In genomic region chr12:58976966-58977365, GRCm38 (mm10) we compare ENCODE assay signal across 16 mouse cellular contexts. TPM values are rescaled to one million over a fixed set of nuclear protein-coding genes. Genes with fewer than 3 reads are reported as not detected.
A peak's percentile ranks its signal among the peaks of the same experiment; 100 is the strongest.
DNase-seq lines count a peak whose midpoint lies in the region; ATAC-seq and TF ChIP-seq lines count a peak whose summit lies in the region.
"Had no signal": no experiment of that assay in that cellular context is flagged by ENCODE, and none has a peak within 500 bp of the region (broad histone marks: within the 10 kb centered on the region; RNA-seq: fewer than 3 reads in every experiment).

No protein-coding gene starts in this region.

- TF ChIP-seq CTCF in heart, postnatal 0 days (IDR thresholded peaks at IDR 0.05; ENCODE audit: low read depth): 0 out of 2 replicates have a peak, but pooled peaks have one; percentile 7
- TF ChIP-seq CTCF in midbrain, postnatal 0 days (IDR thresholded peaks at IDR 0.05): peak; percentile 40

- no peak for DNase-seq in heart, postnatal 0 days (ENCODE audit: low spot score)
- DNase-seq in midbrain, postnatal 0 days (ENCODE audit: low spot score): no peak
- DNase-seq in R1 (ENCODE audit: low read depth, low spot score): peak; percentile 68
- DNase-seq in splenic B cell, adult 2 months (ENCODE audit: low read depth, low spot score): peak; percentile 10
- no peak for DNase-seq in gastrocnemius, postnatal 25 days
- DNase-seq: layer of hippocampus, adult 9-11 months; thymus, postnatal 25 days had no signal

- H3K4me2 ChIP-seq in heart, postnatal 0 days (ENCODE audit: low read depth, low read length): no peak overlapping the region
- no peak overlapping the region for H3K4me2 ChIP-seq in heart, embryonic 11.5 days
- H3K4me2 ChIP-seq in midbrain, postnatal 0 days (ENCODE audit: low read depth, low read length, poor library complexity, severe bottlenecking): no peak overlapping the region
- H3K4me2 ChIP-seq in midbrain, embryonic 13.5 days (replicated peaks): no peak overlapping the region
- H3K4me2 ChIP-seq in heart, embryonic 12.5 days: no peak overlapping the region
- H3K4me2 ChIP-seq: heart, embryonic 15.5 days; limb, embryonic 13.5 days had no signal

- no peak for ATAC-seq in heart, postnatal 0 days (ENCODE audit: insufficient read depth, low read depth)
- no peak for ATAC-seq in heart, embryonic 11.5 days (replicated peaks; ENCODE audit: insufficient number of reproducible peaks, low FRiP score, low TSS enrichment)
- no peak for ATAC-seq in midbrain, postnatal 0 days (ENCODE audit: low FRiP score)
- no peak for ATAC-seq in midbrain, embryonic 13.5 days
- no peak for ATAC-seq in heart, embryonic 12.5 days (ENCODE audit: insufficient number of reproducible peaks, low FRiP score)
- ATAC-seq: inflammation-experienced regulatory T-cells, adult 6 months had no signal

- H3K9me3 ChIP-seq in heart, postnatal 0 days (replicated peaks; ENCODE audit: control insufficient read depth, low read length): no peaks in the 10 kb centered on the region
- H3K9me3 ChIP-seq in heart, embryonic 11.5 days (replicated peaks; ENCODE audit: control insufficient read depth, low read length): no peaks in the 10 kb centered on the region
- H3K9me3 ChIP-seq in midbrain, postnatal 0 days (ENCODE audit: low read length): no peaks in the 10 kb centered on the region
- H3K9me3 ChIP-seq in midbrain, embryonic 13.5 days: no peaks in the 10 kb centered on the region
- no peaks in the 10 kb centered on the region for H3K9me3 ChIP-seq in heart, embryonic 12.5 days (replicated peaks)
- H3K9me3 ChIP-seq: heart, embryonic 15.5 days; limb, embryonic 13.5 days had no signal

- H3K4me3 ChIP-seq in heart, postnatal 0 days (ENCODE audit: low read depth, low read length): no peak overlapping the region
- no peak overlapping the region for H3K4me3 ChIP-seq in heart, embryonic 11.5 days (ENCODE audit: low read depth, low read length)
- no peak overlapping the region for H3K4me3 ChIP-seq in midbrain, postnatal 0 days (ENCODE audit: low read depth, low read length)
- H3K4me3 ChIP-seq in midbrain, embryonic 13.5 days (replicated peaks): no peak overlapping the region
- no peak overlapping the region for H3K4me3 ChIP-seq in heart, embryonic 12.5 days
- H3K4me3 ChIP-seq: erythroblast, embryonic 14.5 days; heart, embryonic 15.5 days; limb, embryonic 13.5 days; myocyte had no signal

- no peak for TF ChIP-seq EP300 in heart, postnatal 0 days (IDR thresholded peaks at IDR 0.05; ENCODE audit: low read depth)

- H3K27ac ChIP-seq in heart, postnatal 0 days (ENCODE audit: low read depth): no peak overlapping the region
- H3K27ac ChIP-seq in heart, embryonic 11.5 days (ENCODE audit: low read depth, low read length): no peak overlapping the region
- H3K27ac ChIP-seq in midbrain, postnatal 0 days (ENCODE audit: low read depth, low read length): no peak overlapping the region
- H3K27ac ChIP-seq in midbrain, embryonic 13.5 days: no peak overlapping the region
- no peak overlapping the region for H3K27ac ChIP-seq in heart, embryonic 12.5 days (ENCODE audit: poor library complexity, severe bottlenecking)
- H3K27ac ChIP-seq: heart, embryonic 15.5 days; limb, embryonic 13.5 days; macrophage had no signal

- no peaks in the 10 kb centered on the region for H3K4me1 ChIP-seq in heart, postnatal 0 days (ENCODE audit: control insufficient read depth, insufficient read depth)
- H3K4me1 ChIP-seq in heart, embryonic 11.5 days (ENCODE audit: control insufficient read depth, insufficient read depth, low read length): no peaks in the 10 kb centered on the region
- no peaks in the 10 kb centered on the region for H3K4me1 ChIP-seq in midbrain, postnatal 0 days (ENCODE audit: insufficient read depth, low read length)
- H3K4me1 ChIP-seq in midbrain, embryonic 13.5 days (replicated peaks): no peaks in the 10 kb centered on the region
- no peaks in the 10 kb centered on the region for H3K4me1 ChIP-seq in heart, embryonic 12.5 days (replicated peaks)
- H3K4me1 ChIP-seq: heart, embryonic 15.5 days; limb, embryonic 13.5 days had no signal

- H3K9ac ChIP-seq in heart, postnatal 0 days (replicated peaks; ENCODE audit: low read depth, low read length): no peak overlapping the region
- no peak overlapping the region for H3K9ac ChIP-seq in heart, embryonic 11.5 days (ENCODE audit: low read depth, low read length)
- H3K9ac ChIP-seq in midbrain, postnatal 0 days (replicated peaks; ENCODE audit: low read length, poor library complexity, severe bottlenecking): no peak overlapping the region
- no peak overlapping the region for H3K9ac ChIP-seq in midbrain, embryonic 13.5 days (replicated peaks)
- no peak overlapping the region for H3K9ac ChIP-seq in heart, embryonic 12.5 days
- H3K9ac ChIP-seq: heart, embryonic 15.5 days; limb, embryonic 13.5 days had no signal

- no peaks in the 10 kb centered on the region for H3K27me3 ChIP-seq in heart, postnatal 0 days (ENCODE audit: control insufficient read depth, insufficient read depth, low read length)
- H3K27me3 ChIP-seq in heart, embryonic 11.5 days (ENCODE audit: control insufficient read depth, insufficient read depth, low read length): no peaks in the 10 kb centered on the region
- no peaks in the 10 kb centered on the region for H3K27me3 ChIP-seq in midbrain, postnatal 0 days (ENCODE audit: insufficient read depth, low read length)
- no peaks in the 10 kb centered on the region for H3K27me3 ChIP-seq in midbrain, embryonic 13.5 days
- no peaks in the 10 kb centered on the region for H3K27me3 ChIP-seq in splenic B cell, adult 2 months (ENCODE audit: control insufficient read depth, insufficient read depth, low read length, poor library complexity, severe bottlenecking)
- no peaks in the 10 kb centered on the region for H3K27me3 ChIP-seq in heart, embryonic 12.5 days (replicated peaks)
- H3K27me3 ChIP-seq: heart, embryonic 15.5 days; limb, embryonic 13.5 days had no signal

- H3K36me3 ChIP-seq in heart, postnatal 0 days (replicated peaks; ENCODE audit: control insufficient read depth, insufficient read depth, low read length): peaks cover 71% of the 10 kb centered on the region
- peaks cover 17% of the 10 kb centered on the region for H3K36me3 ChIP-seq in heart, embryonic 11.5 days (ENCODE audit: control insufficient read depth, insufficient read depth, low read length)
- peaks cover 20% of the 10 kb centered on the region for H3K36me3 ChIP-seq in midbrain, postnatal 0 days (ENCODE audit: insufficient read depth, low read length)
- peaks cover 62% of the 10 kb centered on the region for H3K36me3 ChIP-seq in midbrain, embryonic 13.5 days
- H3K36me3 ChIP-seq in splenic B cell, adult 2 months (ENCODE audit: control insufficient read depth, insufficient read depth, low read length, poor library complexity, severe bottlenecking): peaks cover 2% of the 10 kb centered on the region; the same call in 1 of the 2 replicates
- H3K36me3 ChIP-seq in heart, embryonic 12.5 days: peaks cover 65% of the 10 kb centered on the region

- 77% methylated on average over 2 of the region's 2 CpGs for WGBS in heart, postnatal 0 days
- WGBS in heart, embryonic 11.5 days (ENCODE audit: insufficient replicate concordance): 81% methylated on average over 2 of the region's 2 CpGs
- WGBS in midbrain, postnatal 0 days: 82% methylated on average over 2 of the region's 2 CpGs
- 79% methylated on average over 2 of the region's 2 CpGs for WGBS in midbrain, embryonic 13.5 days
- 80% methylated on average over 2 of the region's 2 CpGs for WGBS in heart, embryonic 12.5 days

RNA-seq across cellular contexts. Expression of gene Sec23a, which starts 34.9 kb away (rescaled TPM):
- total RNA-seq in heart, postnatal 0 days (2014; rRNA removed; ENCODE audit: low replicate concordance): 58.9 and 77.7 TPM in 2 replicates
- polyA plus RNA-seq in heart, postnatal 0 days (2015; fragmentation: Nextera tagmentation; extraction: Ambion mirVana): 41.5 and 42.8 TPM in 2 replicates
- 77.8 and 103 TPM in 2 replicates for polyA plus RNA-seq in heart, embryonic 11.5 days (2014; fragmentation: Nextera tagmentation; extraction: Ambion mirVana)
- total RNA-seq in midbrain, postnatal 0 days (2014; rRNA removed): 150 and 156 TPM in 2 replicates
- 92.3 and 94.1 TPM in 2 replicates for polyA plus RNA-seq in midbrain, postnatal 0 days (2015; fragmentation: Nextera tagmentation; extraction: Ambion mirVana)
- polyA plus RNA-seq in midbrain, embryonic 13.5 days (2015; fragmentation: Nextera tagmentation; extraction: Ambion mirVana): 104 and 107 TPM in 2 replicates
- 93.0 and 97.1 TPM in 2 replicates for polyA plus RNA-seq in heart, embryonic 12.5 days (2016; fragmentation: Nextera tagmentation; extraction: Ambion mirVana)
- total RNA-seq in gastrocnemius, postnatal 25 days (2021): 10 to 100 TPM; 44.4 to 46.0 TPM

RNA-seq across cellular contexts. Expression of gene Gemin2, which starts 36.2 kb away (rescaled TPM):
- 3.7 and 4.7 TPM in 2 replicates for total RNA-seq in heart, postnatal 0 days (2014; rRNA removed; ENCODE audit: low replicate concordance)
- polyA plus RNA-seq in heart, postnatal 0 days (2015; fragmentation: Nextera tagmentation; extraction: Ambion mirVana): 16.0 and 16.3 TPM in 2 replicates
- 23.2 and 25.4 TPM in 2 replicates for polyA plus RNA-seq in heart, embryonic 11.5 days (2014; fragmentation: Nextera tagmentation; extraction: Ambion mirVana)
- 3.9 and 6.9 TPM in 2 replicates for total RNA-seq in midbrain, postnatal 0 days (2014; rRNA removed)
- polyA plus RNA-seq in midbrain, postnatal 0 days (2015; fragmentation: Nextera tagmentation; extraction: Ambion mirVana): 9.8 and 10.6 TPM in 2 replicates
- polyA plus RNA-seq in midbrain, embryonic 13.5 days (2015; fragmentation: Nextera tagmentation; extraction: Ambion mirVana): 17.9 and 18.2 TPM in 2 replicates
- polyA plus RNA-seq in heart, embryonic 12.5 days (2016; fragmentation: Nextera tagmentation; extraction: Ambion mirVana): 25.4 and 25.9 TPM in 2 replicates
- total RNA-seq in gastrocnemius, postnatal 25 days (2021): 1 to 10 TPM; 3.8 to 4.4 TPM

Comparison
In these comparisons a context has a peak if more than half of its experiments do, and no peak if none do; other contexts are left out.
1. DNase-seq: peak in R1 (single experiment) and splenic B cell, adult 2 months (single experiment); none in heart, postnatal 0 days (single experiment), midbrain, postnatal 0 days (single experiment) and gastrocnemius, postnatal 25 days (single experiment).